21 mouse cellular contexts compared by ENCODE assay signal in genomic region chr2:152099538-152099937, GRCm38 (mm10). TPM values are rescaled to one million over a fixed set of nuclear protein-coding genes. Genes with fewer than 3 reads are reported as not detected.
"Had no signal": no experiment of that assay in that cellular context is flagged by ENCODE, and none has a peak within 500 bp of the region (broad histone marks: within the 10 kb centered on the region; RNA-seq: fewer than 3 reads in every experiment).

No protein-coding gene starts in this region.

- H3K4me2 ChIP-seq: limb, embryonic 13.5 days; liver, embryonic 13.5 days; midbrain, embryonic 11.5 days; neural tube, embryonic 13.5 days had no signal

- H3K9me3 ChIP-seq: limb, embryonic 10.5 days; limb, embryonic 13.5 days; liver, embryonic 13.5 days; neural tube, embryonic 13.5 days had no signal

- H3K9ac ChIP-seq: limb, embryonic 13.5 days; liver, embryonic 13.5 days; neural tube, embryonic 13.5 days had no signal

- ATAC-seq: hindbrain, postnatal 0 days; inflammation-experienced regulatory T-cells, adult 6 months; intestine, embryonic 16.5 days; midbrain, embryonic 16.5 days had no signal

- DNase-seq: liver; liver, embryonic 13.5 days; lung, adult 2 months; lung, postnatal 14 days; lung, postnatal 4 days; retina, postnatal 1 day; right cerebral cortex, postnatal 25 days; thymus, adult 18-20 months; thymus, postnatal 36 days had no signal

- H3K36me3 ChIP-seq: limb, embryonic 10.5 days; limb, embryonic 13.5 days; liver, embryonic 13.5 days had no signal

- H3K27ac ChIP-seq: hindbrain, postnatal 0 days; limb, embryonic 10.5 days; limb, embryonic 13.5 days; liver, embryonic 13.5 days had no signal

- H3K4me3 ChIP-seq: limb, embryonic 10.5 days; limb, embryonic 13.5 days; liver, embryonic 13.5 days; myocyte; neural tube, embryonic 13.5 days had no signal

RNA-seq across cellular contexts. Expression of gene Scrt2, which starts 18.2 kb away (rescaled TPM):
- polyA plus RNA-seq: inflammation-experienced regulatory T-cells, adult 6 months; intestine, embryonic 16.5 days; limb, embryonic 10.5 days; limb, embryonic 13.5 days; liver, embryonic 13.5 days; liver, embryonic 16.5 days; lung, adult 2 months; lung, embryonic 16.5 days; myocyte; spleen, adult 2 months had no signal

RNA-seq across cellular contexts. Expression of gene Tcf15, which starts 43.8 kb away (rescaled TPM):
- polyA plus RNA-seq: inflammation-experienced regulatory T-cells, adult 6 months; myocyte had no signal
